Mouse (Mus musculus): ENCODE data around the gene Brip1. TPM values are rescaled to one million over a fixed set of nuclear protein-coding genes. Genes with fewer than 3 reads are reported as not detected.
A peak's percentile ranks its signal among the peaks of the same experiment; 100 is the strongest.

Brip1 gene
- 11.5 and 11.7 TPM in 2 replicates for polyA plus RNA-seq (2016; fragmentation: Nextera tagmentation; extraction: Ambion mirVana)

- H3K27ac ChIP-seq, result peak within 1 kb of the TSS; percentile 95
- DNase-seq (ENCODE audit: extremely low spot score, low spot score), result peak; percentile 96
- peaks cover 65% of the 10 kb centered on the region for H3K36me3 ChIP-seq (replicated peaks)
- peaks cover 38% of the 10 kb centered on the region for H3K9me3 ChIP-seq
- peak within 1 kb of the TSS; percentile 72 for H3K4me3 ChIP-seq
- WGBS, result under 1% methylated on average over 60 of the region's 60 CpGs
- H3K27me3 ChIP-seq (ENCODE audit: poor library complexity, severe bottlenecking), result no peaks in the 10 kb centered on the region
- peaks cover 25% of the 10 kb centered on the region for H3K4me1 ChIP-seq
Measured at GRCm38 (mm10) chr11:86201037-86201786, at the start of gene Brip1. Gene Brip1, minus strand, starts transcription at chr11:86201193.

DNA sequence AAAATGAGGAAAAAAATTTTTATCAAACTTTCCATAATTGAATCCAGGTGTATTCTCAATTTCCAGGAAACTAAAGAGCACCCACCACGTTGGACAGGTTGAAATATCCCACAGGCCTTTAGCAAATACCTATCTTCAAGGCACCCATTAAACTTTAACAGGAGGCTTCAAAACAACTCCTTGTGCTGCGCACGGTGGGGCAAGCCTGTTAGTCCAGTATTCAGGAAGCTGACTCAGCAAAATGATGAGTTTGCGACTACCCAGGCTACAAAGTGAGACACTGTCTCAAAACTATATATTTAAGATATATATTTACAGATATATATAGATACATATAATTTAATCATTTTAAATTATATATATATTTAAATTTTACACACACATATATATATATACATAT is 31.5 kb upstream of the Brip1 start:
- DNase-seq (ENCODE audit: extremely low spot score, low spot score), result no peak
- no peaks in the 10 kb centered on the region for H3K27me3 ChIP-seq (ENCODE audit: poor library complexity, severe bottlenecking)
- H3K36me3 ChIP-seq (replicated peaks), result peaks cover 96% of the 10 kb centered on the region
- H3K27ac ChIP-seq, result no peak overlapping the region
- no peaks in the 10 kb centered on the region for H3K4me1 ChIP-seq
- 94% methylated on average over 4 of the region's 4 CpGs for WGBS
- H3K4me3 ChIP-seq, result no peak overlapping the region
- no peaks in the 10 kb centered on the region for H3K9me3 ChIP-seq

- DNase-seq (ENCODE audit: extremely low spot score, low spot score), result no peak
- Histone ChIP-seq H3K9me3 (no peaks in the 10 kb centered on the region), H3K4me1 (no peaks in the 10 kb centered on the region), H3K4me3 (no peak overlapping the region), H3K36me3 (replicated peaks) (peaks cover 96% of the 10 kb centered on the region), H3K27ac (no peak overlapping the region), H3K27me3 (ENCODE audit: poor library complexity, severe bottlenecking) (no peaks in the 10 kb centered on the region)
- WGBS, result 97% methylated on average over 13 of the region's 13 CpGs
Measured at GRCm38 (mm10) chr11:86231781-86232350, 30.9 kb upstream of the Brip1 start.

DNA sequence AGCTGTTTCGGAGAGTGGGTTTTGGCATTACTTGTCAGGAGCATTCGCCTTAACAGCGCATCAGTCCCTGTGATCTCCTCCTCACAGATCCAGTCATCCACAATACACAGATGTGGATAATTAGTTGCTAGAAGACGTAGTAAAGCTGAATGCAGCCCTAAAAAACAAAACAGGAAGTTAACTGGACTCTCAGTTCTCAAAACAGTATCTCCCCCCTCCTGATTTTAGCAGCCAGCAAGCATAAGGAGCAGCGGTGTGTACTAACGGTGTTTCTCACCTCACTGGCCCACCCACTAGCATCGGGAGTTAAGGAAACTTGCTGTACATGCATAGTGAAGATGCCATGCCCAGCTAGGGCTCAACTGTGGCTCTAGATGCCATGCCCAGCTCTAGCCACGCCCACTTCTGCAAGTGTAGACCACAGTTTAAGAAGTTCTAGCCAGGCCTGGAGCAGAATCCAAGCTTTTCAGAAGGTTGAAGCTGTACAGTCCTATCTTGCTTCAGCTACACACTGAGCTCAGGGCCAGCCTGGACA is 25.7 kb upstream of the Brip1 start:
- 88% methylated on average over 8 of the region's 8 CpGs for WGBS
- H3K36me3 ChIP-seq (replicated peaks), result peaks cover 97% of the 10 kb centered on the region

GRCm38 (mm10) chr11:86225761-86226160 is 24.8 kb upstream of the Brip1 start:
- peaks cover 97% of the 10 kb centered on the region for H3K36me3 ChIP-seq (replicated peaks)
- H3K4me1 ChIP-seq, result no peaks in the 10 kb centered on the region
- no peaks in the 10 kb centered on the region for H3K27me3 ChIP-seq (ENCODE audit: poor library complexity, severe bottlenecking)
- H3K27ac ChIP-seq, result no peak overlapping the region
- WGBS, result 90% methylated on average over 4 of the region's 4 CpGs
- no peak overlapping the region for H3K4me3 ChIP-seq
- no peaks in the 10 kb centered on the region for H3K9me3 ChIP-seq
- no peak for DNase-seq (ENCODE audit: extremely low spot score, low spot score)

More for the DNA sequence above, 25.7 kb upstream of the Brip1 start:
- Histone ChIP-seq H3K4me1 (no peaks in the 10 kb centered on the region), H3K27me3 (ENCODE audit: poor library complexity, severe bottlenecking) (no peaks in the 10 kb centered on the region), H3K9me3 (no peaks in the 10 kb centered on the region), H3K4me3 (no peak overlapping the region), H3K27ac (no peak overlapping the region)
- no peak for DNase-seq (ENCODE audit: extremely low spot score, low spot score)

DNA sequence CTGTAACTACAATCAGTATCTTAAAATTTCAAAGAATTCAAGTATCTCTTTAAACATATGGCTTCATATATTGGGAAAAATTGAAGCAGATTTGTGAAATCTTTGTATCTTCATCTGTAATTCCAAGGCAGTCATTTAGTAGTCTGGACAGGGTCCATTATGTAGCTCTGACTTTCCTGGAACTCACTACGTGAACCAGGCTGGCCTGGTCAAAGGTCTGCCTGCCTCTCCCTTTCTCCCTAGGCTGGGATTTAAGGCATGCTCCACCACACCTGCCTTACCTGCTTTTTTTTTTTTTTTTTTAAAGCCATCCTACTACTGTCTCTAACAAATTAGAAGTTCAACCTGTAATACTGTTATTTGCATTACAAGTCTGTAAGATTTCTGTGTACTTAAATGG is 10.8 kb upstream of the Brip1 start:
- H3K27me3 ChIP-seq (ENCODE audit: poor library complexity, severe bottlenecking), result no peaks in the 10 kb centered on the region
- no peak for DNase-seq (ENCODE audit: extremely low spot score, low spot score)
- no peak overlapping the region for H3K27ac ChIP-seq
- 84% methylated on average over 1 of the region's 1 CpGs for WGBS
- no peak overlapping the region for H3K4me3 ChIP-seq
- H3K36me3 ChIP-seq (replicated peaks), result peaks cover 99% of the 10 kb centered on the region
- H3K9me3 ChIP-seq, result peaks cover 8% of the 10 kb centered on the region; the same call in 1 of the 2 replicates
- H3K4me1 ChIP-seq, result no peaks in the 10 kb centered on the region

- 97% methylated on average over 2 of the region's 2 CpGs for WGBS
- no peak for DNase-seq (ENCODE audit: extremely low spot score, low spot score)
- Histone ChIP-seq H3K4me1 (no peaks in the 10 kb centered on the region), H3K27ac (no peak overlapping the region), H3K4me3 (no peak overlapping the region), H3K36me3 (replicated peaks) (peaks cover 99% of the 10 kb centered on the region), H3K9me3 (peaks cover 34% of the 10 kb centered on the region), H3K27me3 (ENCODE audit: poor library complexity, severe bottlenecking) (no peaks in the 10 kb centered on the region)
Measured at GRCm38 (mm10) chr11:86209123-86209522, 8.1 kb upstream of the Brip1 start.

DNA sequence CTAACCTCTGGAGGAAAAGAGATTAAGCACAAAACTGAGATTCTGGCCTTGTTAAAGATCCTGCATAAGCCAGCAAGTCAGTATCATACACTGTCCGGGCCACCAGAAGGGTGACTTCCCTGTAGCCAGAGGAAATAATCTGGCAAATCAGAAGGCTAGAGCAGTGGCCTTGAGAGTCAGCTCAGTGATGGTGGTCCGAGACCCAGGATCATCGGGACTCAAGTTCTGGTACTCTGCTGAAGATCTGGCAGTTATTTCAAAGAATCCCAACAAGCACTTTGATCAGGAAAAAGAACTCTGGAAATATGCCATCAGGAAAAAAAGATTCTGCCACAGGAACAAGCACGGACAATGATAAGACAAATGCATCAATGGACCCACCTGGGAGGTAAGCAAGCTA is 4.9 kb upstream of the Brip1 start:
- Histone ChIP-seq H3K4me1 (peaks cover 13% of the 10 kb centered on the region), H3K36me3 (replicated peaks) (peaks cover 86% of the 10 kb centered on the region), H3K4me3 (no peak overlapping the region), H3K27ac (no peak overlapping the region), H3K9me3 (peaks cover 52% of the 10 kb centered on the region), H3K27me3 (ENCODE audit: poor library complexity, severe bottlenecking) (no peaks in the 10 kb centered on the region)
- DNase-seq (ENCODE audit: extremely low spot score, low spot score), result no peak
- 93% methylated on average over 4 of the region's 4 CpGs for whole genome bisulfite sequencing

DNA sequence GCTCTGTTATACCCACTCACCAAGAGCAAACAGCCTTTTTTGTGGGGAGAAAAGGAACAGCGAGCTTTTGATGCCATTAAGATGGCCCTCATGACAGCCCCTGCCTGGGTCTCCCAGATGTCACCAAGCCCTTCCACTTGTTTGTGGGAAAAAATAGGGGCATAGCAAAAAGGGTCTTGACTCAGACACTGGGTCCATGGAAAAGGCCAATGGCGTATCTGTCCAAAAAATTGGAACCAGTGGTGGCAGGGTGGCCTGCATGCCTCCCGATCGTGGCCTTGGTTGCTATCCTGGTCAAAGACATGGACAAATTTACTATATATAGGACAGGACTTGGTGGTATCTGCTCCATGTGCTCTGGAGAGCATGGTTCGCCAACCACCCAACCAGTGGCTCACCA is 4.0 kb upstream of the Brip1 start:
- 96% methylated on average over 5 of the region's 5 CpGs for WGBS
- no peak for DNase-seq (ENCODE audit: extremely low spot score, low spot score)
- Histone ChIP-seq H3K9me3 (peaks cover 52% of the 10 kb centered on the region), H3K27ac (no peak overlapping the region), H3K27me3 (ENCODE audit: poor library complexity, severe bottlenecking) (no peaks in the 10 kb centered on the region), H3K36me3 (replicated peaks) (peaks cover 78% of the 10 kb centered on the region), H3K4me1 (peaks cover 17% of the 10 kb centered on the region), H3K4me3 (no peak overlapping the region)

- Histone ChIP-seq H3K9me3 (peaks cover 47% of the 10 kb centered on the region), H3K4me1 (peaks cover 25% of the 10 kb centered on the region), H3K27ac (peak overlapping the region; percentile 95), H3K27me3 (ENCODE audit: poor library complexity, severe bottlenecking) (no peaks in the 10 kb centered on the region), H3K36me3 (replicated peaks) (peaks cover 66% of the 10 kb centered on the region), H3K4me3 (peak overlapping the region; percentile 72)
- DNase-seq (ENCODE audit: extremely low spot score, low spot score), result no peak
- WGBS, result 62% methylated on average over 16 of the region's 16 CpGs
Measured at GRCm38 (mm10) chr11:86201901-86202675, 1.1 kb upstream of the Brip1 start.

- peaks cover 32% of the 10 kb centered on the region for H3K9me3 ChIP-seq
- H3K36me3 ChIP-seq (replicated peaks), result peaks cover 64% of the 10 kb centered on the region
- peak overlapping the region; percentile 72 for H3K4me3 ChIP-seq
- H3K27ac ChIP-seq, result peak overlapping the region; percentile 95
- peaks cover 25% of the 10 kb centered on the region for H3K4me1 ChIP-seq
- DNase-seq (ENCODE audit: extremely low spot score, low spot score), result no peak
- WGBS, result 1% methylated on average over 21 of the region's 21 CpGs
- no peaks in the 10 kb centered on the region for H3K27me3 ChIP-seq (ENCODE audit: poor library complexity, severe bottlenecking)
Measured at GRCm38 (mm10) chr11:86200460-86201021, 452 bp downstream of the Brip1 start.

- no peak overlapping the region for H3K27ac ChIP-seq
- peaks cover 25% of the 10 kb centered on the region for H3K4me1 ChIP-seq
- DNase-seq (ENCODE audit: extremely low spot score, low spot score), result no peak
- 69% methylated on average over 4 of the region's 4 CpGs for WGBS
- peak overlapping the region; percentile 72 for H3K4me3 ChIP-seq
- peaks cover 64% of the 10 kb centered on the region for H3K36me3 ChIP-seq (replicated peaks)
- no peaks in the 10 kb centered on the region for H3K27me3 ChIP-seq (ENCODE audit: poor library complexity, severe bottlenecking)
- H3K9me3 ChIP-seq, result peaks cover 24% of the 10 kb centered on the region
Measured at GRCm38 (mm10) chr11:86199733-86200132, 1.3 kb downstream of the Brip1 start.
